Mouse (Mus musculus) midbrain, embryonic 12.5 days (tissue): Measurements from ENCODE around the gene Fnd3c2. TPM values are rescaled to one million over a fixed set of nuclear protein-coding genes. Genes with fewer than 3 reads are reported as not detected.
"Not testable (repeated sequence)": the region's sequence is repeated elsewhere in the genome, so short reads cannot be mapped to it uniquely, and the experiment has no call there.

ENCODE experiments used
- ATAC-seq: fragments of 200-750 bp; cut with Nextera tagmentation; 2 replicates; pipeline ENCODE4 v1.8.0; 2017; ENCODE audit warnings: low read depth, moderate TSS enrichment, moderate library complexity; ENCODE audit not compliant: low FRiP score
- H3K27ac ChIP-seq: fragments of 300-500 bp; sonication (generic); replicated peaks from 2 replicates; pipeline ENCODE4 v1.5.1; 2016; ENCODE audit warnings: mild to moderate bottlenecking
- H3K27me3 ChIP-seq: fragments of 300-500 bp; sonication (generic); 2 replicates; pipeline ENCODE4 v1.6.1; 2016; ENCODE audit warnings: mild to moderate bottlenecking
- H3K36me3 ChIP-seq: fragments of 300-500 bp; sonication (generic); 2 replicates; pipeline ENCODE4 v1.6.1; 2016
- H3K4me1 ChIP-seq: fragments of 300-500 bp; sonication (generic); 2 replicates; pipeline ENCODE4 v1.6.1; 2016
- H3K4me2 ChIP-seq: fragments of 300-500 bp; sonication (generic); replicated peaks from 2 replicates; pipeline ENCODE4 v1.6.1; 2016; ENCODE audit warnings: mild to moderate bottlenecking, moderate library complexity
- H3K4me3 ChIP-seq: fragments of 300-500 bp; sonication (generic); 2 replicates; pipeline ENCODE4 v1.5.1; 2016; ENCODE audit warnings: mild to moderate bottlenecking
- H3K9ac ChIP-seq: fragments of 300-500 bp; sonication (generic); replicated peaks from 2 replicates; pipeline ENCODE4 v1.6.1; 2016; ENCODE audit warnings: mild to moderate bottlenecking, moderate library complexity
- H3K9me3 ChIP-seq: fragments of 300-500 bp; sonication (generic); 2 replicates; pipeline ENCODE4 v1.6.1; 2016; ENCODE audit warnings: mild to moderate bottlenecking
- WGBS: fragments of 180-500 bp; shearing (Covaris S2); methylation state at CpG from one replicate; pipeline ENCODE4 v1.1.7; 2016; 5-methylcytosine and 5-hydroxymethylcytosine counted together
- polyA plus RNA-seq: library from polyadenylated mRNA; unstranded; fragments of >200 nt; fragmentation: Nextera tagmentation; extraction: Ambion mirVana; gene quantifications from 2 replicates; pipeline ENCODE4 v1.2.1, GENCODE M21; 2016

The Fnd3c2 gene
- not detected in 2 replicates for polyA plus RNA-seq

DNA sequence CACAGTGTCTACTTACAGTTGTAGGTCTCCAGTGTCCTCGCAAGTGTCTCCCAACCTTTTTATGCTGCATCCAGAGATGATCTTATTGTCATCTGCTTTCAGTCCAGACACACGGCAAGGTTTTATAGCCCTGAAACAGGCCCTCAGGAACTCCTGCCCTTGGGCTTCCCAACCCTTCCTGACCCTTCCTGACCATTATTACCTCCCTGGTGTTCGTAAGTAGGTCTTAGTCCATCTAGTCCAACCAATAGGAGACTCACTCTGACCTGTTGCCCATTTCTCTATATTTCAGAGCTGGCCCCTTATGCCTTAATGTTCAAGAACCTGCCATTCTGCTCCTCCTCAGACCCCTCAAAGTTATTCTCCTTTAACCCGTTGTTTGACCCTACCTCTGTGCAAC, at the start of gene Fnd3c2:
Gene Fnd3c2, minus strand, starts transcription at position 101 of the 400 bp plus-strand sequence.
- Histone ChIP-seq H3K4me3 (no peak within 1 kb of the TSS), H3K4me2 (no peak within 1 kb of the TSS), H3K9ac (no peak within 1 kb of the TSS), H3K27me3 (no peaks in the 10 kb centered on the region), H3K36me3 (no peaks in the 10 kb centered on the region), H3K27ac (no peak within 1 kb of the TSS), H3K9me3 (no peaks in the 10 kb centered on the region), H3K4me1 (no peaks in the 10 kb centered on the region)
- WGBS, result 87% methylated on average over 4 of the region's 4 CpGs
- ATAC-seq, result no peak

DNA sequence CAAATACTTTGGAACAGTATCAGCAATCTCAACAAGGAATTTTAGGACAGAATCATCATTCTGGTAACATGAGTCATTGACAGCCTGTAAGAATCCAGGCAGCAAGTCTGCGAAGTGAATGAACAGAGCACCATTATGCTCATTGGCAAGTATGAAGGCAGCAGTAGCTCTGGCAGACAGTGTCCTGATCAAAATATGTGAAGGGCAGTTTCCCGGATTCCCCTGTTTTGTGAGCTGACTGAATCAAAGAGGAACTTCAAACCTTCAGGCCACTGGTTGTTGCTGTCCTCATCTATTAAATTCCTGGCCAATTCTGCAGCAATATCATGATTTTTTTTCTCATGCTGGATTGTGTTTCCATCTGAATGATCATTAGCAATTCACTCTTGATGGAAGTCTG, 29.3 kb upstream of the Fnd3c2 start:
- H3K4me3 ChIP-seq, result no peak overlapping the region
- H3K27me3 ChIP-seq, result no peaks in the 10 kb centered on the region
- H3K9me3 ChIP-seq, result no peaks in the 10 kb centered on the region
- no peak overlapping the region for H3K27ac ChIP-seq
- H3K4me2 ChIP-seq, result no peak overlapping the region
- no peaks in the 10 kb centered on the region for H3K36me3 ChIP-seq
- H3K9ac ChIP-seq, result no peak overlapping the region
- no peaks in the 10 kb centered on the region for H3K4me1 ChIP-seq
- no peak for ATAC-seq
- 93% methylated on average over 2 of the region's 2 CpGs for WGBS

DNA sequence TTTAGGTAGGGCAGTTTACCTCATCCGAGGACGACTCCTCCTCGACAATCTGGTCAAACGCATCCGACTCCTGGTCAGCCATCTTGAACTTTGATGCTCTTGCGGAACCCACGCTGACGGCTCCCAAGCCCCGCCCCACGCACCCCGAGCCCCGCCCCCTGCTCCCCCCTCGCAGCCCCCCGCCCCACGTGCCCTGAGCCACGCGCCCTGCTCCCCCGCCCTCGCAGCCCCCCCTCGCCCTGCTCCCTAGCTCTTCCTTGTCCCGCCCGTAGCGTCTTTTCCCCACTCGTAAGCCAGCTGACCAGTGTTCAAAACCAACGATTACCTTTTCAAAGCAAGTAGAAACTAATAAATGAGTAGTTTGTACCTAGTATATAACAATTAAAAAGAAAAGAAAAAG, 34.1 kb downstream of the Fnd3c2 start, which contains the start of gene Taf9b:
Gene Taf9b, minus strand, starts transcription at position 101 of the 400 bp plus-strand sequence.
- H3K27ac ChIP-seq, result peak within 1 kb of the TSS; percentile 82; the same call in 1 of the 2 replicates
- H3K36me3 ChIP-seq, result no peaks in the 10 kb centered on the region
- H3K9ac ChIP-seq, result peak within 1 kb of the TSS; percentile 67; the same call in 1 of the 2 replicates
- no peaks in the 10 kb centered on the region for H3K9me3 ChIP-seq
- WGBS, result 87% methylated on average over 23 of the region's 25 CpGs
- no peaks in the 10 kb centered on the region for H3K4me1 ChIP-seq
- peak within 1 kb of the TSS; percentile 50 for H3K4me2 ChIP-seq
- no peak for ATAC-seq
- H3K27me3 ChIP-seq, result no peaks in the 10 kb centered on the region
- H3K4me3 ChIP-seq, result peak within 1 kb of the TSS; percentile 53

DNA sequence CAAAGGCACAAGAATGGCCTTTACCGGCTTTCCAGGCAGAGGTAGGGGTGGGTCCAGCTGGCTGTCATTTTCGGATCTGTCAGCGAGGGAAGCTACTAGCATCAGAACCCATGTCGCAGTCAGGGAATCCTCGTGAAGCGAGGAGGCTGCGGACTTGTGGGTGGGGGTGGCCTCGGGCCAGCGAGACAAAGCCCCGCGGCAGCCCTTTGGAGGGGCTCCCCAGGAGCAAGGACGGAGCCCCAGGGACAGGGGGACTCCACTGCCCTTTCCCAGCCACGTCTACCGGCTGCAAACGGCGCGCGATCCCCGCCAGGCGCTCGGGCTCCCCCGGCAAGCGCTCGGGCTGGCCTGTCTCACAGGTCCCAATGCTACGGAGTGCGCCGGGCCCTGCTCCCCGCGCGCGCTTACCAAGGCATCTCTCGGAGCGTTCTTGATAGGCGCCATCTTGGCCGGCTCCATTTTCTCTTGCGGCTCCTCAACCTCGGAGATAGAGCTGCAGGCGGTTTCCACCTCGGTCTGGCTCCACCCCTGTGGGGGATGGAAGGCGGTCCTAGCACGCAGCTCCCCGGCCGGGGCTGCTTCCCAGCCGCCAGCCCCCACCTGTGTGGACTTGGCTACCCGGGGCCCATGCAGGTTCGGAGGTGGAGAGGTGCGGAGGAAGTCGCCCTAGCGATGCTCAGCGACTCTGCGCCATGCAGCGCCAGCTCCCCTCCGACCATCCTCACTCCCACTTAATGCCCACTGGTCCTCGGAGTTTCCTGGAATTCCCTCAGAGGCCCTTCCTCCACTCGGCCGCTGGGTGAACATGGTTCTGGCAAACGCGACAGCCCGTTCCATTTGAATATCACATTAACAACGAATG, 35.8 kb downstream of the Fnd3c2 start:
- H3K4me3 ChIP-seq, result peak overlapping the region; percentile 53
- peak; percentile 95 for ATAC-seq
- no peaks in the 10 kb centered on the region for H3K4me1 ChIP-seq
- no peaks in the 10 kb centered on the region for H3K36me3 ChIP-seq
- peak overlapping the region; percentile 67 for H3K9ac ChIP-seq
- no peaks in the 10 kb centered on the region for H3K27me3 ChIP-seq
- H3K27ac ChIP-seq, result peak overlapping the region; percentile 82
- 23% methylated on average over 60 of the region's 60 CpGs for WGBS
- H3K4me2 ChIP-seq, result peak overlapping the region; percentile 50
- no peaks in the 10 kb centered on the region for H3K9me3 ChIP-seq

DNA sequence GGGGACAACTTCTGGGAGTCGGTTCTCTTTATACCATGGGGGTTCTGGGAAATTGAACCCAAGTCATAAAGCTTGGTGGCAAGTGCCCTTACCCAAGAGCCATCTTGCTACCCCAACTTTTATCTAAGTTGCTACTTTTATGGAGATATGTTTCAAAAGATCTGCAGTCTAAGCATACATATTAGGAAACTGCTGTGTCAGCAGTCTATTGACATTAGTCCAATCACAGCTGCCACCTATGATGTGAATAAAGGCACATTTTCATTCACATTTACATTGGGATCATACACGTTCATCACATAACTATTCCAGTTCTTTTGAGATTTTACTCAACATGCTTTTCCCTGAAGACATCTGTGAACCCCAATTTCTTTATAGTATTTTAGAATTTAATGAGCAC, 46.1 kb downstream of the Fnd3c2 start:
- H3K4me2 ChIP-seq, result no peak overlapping the region
- H3K27ac ChIP-seq, result no peak overlapping the region
- no peaks in the 10 kb centered on the region for H3K4me1 ChIP-seq
- no peak overlapping the region for H3K4me3 ChIP-seq
- H3K9ac ChIP-seq, result no peak overlapping the region
- no peaks in the 10 kb centered on the region for H3K27me3 ChIP-seq
- no peaks in the 10 kb centered on the region for H3K9me3 ChIP-seq
- WGBS, result 89% methylated on average over 2 of the region's 2 CpGs
- ATAC-seq, result no peak
- peaks cover 2% of the 10 kb centered on the region; the same call in 1 of the 2 replicates for H3K36me3 ChIP-seq

DNA sequence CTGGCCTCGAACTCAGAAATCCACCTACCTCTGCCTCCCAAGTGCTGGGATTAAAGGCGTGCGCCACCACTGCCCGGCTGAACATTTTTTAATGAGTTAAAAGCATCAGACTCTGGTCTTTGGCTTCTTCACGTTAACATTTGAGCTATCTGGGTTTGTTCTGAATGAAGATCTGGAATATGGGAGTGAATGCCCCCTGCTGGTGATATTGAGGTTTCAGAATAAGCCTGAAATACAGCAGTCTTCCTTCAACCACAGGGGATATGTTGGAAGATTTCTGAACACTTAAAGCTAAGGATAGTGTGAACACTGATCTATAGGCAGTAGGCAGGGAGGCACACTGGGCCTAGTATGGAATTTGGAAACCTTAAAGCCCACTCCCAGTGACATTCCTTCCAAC, 56.3 kb downstream of the Fnd3c2 start:
- H3K4me2 ChIP-seq, result no peak overlapping the region
- peaks cover 36% of the 10 kb centered on the region for H3K36me3 ChIP-seq
- H3K9ac ChIP-seq, result no peak overlapping the region
- no peak for ATAC-seq
- no peaks in the 10 kb centered on the region for H3K9me3 ChIP-seq
- no peaks in the 10 kb centered on the region for H3K4me1 ChIP-seq
- H3K27me3 ChIP-seq, result no peaks in the 10 kb centered on the region
- 89% methylated on average over 5 of the region's 5 CpGs for WGBS
- H3K27ac ChIP-seq, result no peak overlapping the region
- H3K4me3 ChIP-seq, result no peak overlapping the region

DNA sequence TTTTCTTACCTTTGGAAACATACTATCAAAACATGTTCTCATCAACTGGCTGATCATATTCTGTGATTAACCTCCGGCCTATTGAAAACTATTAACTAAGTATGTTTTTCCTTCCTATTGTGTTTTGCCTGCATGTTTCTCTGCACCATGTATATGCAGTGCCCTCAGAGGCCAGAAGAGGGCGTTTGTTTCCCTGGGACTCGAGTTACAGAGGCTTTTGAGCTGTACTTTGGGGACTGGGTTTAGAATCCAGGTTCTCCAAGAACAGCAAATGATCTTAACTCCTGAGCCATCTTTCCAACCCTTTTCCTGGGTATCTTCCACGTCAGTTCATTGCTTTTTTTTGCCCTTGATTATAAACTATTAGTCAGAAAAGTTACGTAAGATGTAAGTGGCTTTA, 57.9 kb downstream of the Fnd3c2 start:
- Histone ChIP-seq H3K4me2 (no peak overlapping the region), H3K9ac (no peak overlapping the region), H3K36me3 (peaks cover 38% of the 10 kb centered on the region), H3K4me1 (no peaks in the 10 kb centered on the region), H3K4me3 (no peak overlapping the region), H3K27ac (no peak overlapping the region), H3K27me3 (no peaks in the 10 kb centered on the region), H3K9me3 (no peaks in the 10 kb centered on the region)
- ATAC-seq, result no peak
- WGBS, result 69% methylated on average over 5 of the region's 5 CpGs

DNA sequence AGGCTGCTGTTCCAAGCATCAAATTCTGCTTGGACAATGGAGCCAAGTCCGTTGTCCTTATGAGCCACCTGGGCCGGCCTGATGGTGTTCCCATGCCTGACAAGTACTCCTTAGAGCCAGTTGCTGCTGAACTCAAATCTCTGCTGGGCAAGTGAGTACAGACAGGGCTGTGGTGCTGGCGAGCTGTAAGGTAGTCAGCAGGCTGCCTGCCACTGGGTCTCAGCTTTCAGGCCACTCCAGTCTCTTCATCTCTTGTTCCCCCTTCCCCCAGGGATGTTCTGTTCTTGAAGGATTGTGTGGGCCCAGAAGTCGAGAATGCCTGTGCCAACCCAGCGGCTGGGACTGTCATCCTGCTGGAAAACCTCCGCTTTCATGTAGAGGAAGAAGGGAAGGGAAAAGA, 60.8 kb downstream of the Fnd3c2 start:
- not testable (repeated sequence) for H3K27me3 ChIP-seq, H3K4me1 ChIP-seq, H3K27ac ChIP-seq, ATAC-seq, H3K9ac ChIP-seq, H3K4me2 ChIP-seq, H3K4me3 ChIP-seq, H3K9me3 ChIP-seq
- WGBS, result 90% methylated on average over 6 of the region's 6 CpGs
- H3K36me3 ChIP-seq, result peaks cover 21% of the 10 kb centered on the region

DNA sequence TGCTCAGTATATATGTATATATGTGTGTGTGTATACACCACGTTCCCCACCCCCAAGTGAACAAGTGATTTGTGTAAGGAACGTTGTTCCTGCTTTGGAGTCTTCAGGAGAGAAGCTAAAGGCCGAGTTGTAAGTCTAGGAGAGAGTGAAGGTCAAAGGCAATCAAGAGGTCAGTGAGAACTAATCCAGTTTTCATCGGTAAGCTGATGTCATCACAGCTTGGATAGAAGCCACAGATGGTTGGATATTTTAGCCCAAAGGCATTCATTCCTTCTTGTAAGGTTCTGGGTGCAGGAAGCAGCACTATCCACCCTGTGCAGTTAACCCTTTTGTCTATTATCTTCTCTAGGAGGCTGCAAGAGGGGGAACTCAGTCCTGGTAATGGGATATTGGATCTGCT, 65.1 kb downstream of the Fnd3c2 start:
- Histone ChIP-seq H3K4me1 (peaks cover 25% of the 10 kb centered on the region), H3K27me3 (no peaks in the 10 kb centered on the region), H3K27ac (no peak overlapping the region), H3K4me3 (no peak overlapping the region), H3K9ac (no peak overlapping the region), H3K4me2 (peak overlapping the region; percentile 63), H3K36me3 (peaks cover 8% of the 10 kb centered on the region; the same call in 1 of the 2 replicates), H3K9me3 (no peaks in the 10 kb centered on the region)
- no peak for ATAC-seq
- 58% methylated on average over 4 of the region's 4 CpGs for WGBS

DNA sequence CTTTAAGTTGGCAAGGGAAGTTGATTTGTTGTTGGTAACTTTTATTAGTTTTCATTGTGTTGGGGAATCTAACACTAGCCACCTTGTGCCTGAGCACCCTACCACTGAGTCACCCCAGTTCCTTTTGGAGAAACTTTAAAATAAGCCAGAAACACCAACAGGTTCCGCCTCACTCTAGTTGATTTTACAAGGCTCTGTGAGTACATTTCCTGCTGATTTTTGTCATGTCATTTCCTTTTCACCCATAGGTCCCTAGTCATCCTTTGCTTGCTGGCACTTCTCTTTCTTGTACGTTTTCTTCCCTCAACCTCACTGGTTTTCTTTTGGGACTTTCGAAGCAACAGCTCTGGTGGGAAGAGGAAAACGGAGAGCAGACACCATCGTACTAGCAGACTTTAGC, 65.8 kb downstream of the Fnd3c2 start:
- Histone ChIP-seq H3K9me3 (no peaks in the 10 kb centered on the region), H3K27me3 (no peaks in the 10 kb centered on the region), H3K4me1 (peaks cover 25% of the 10 kb centered on the region), H3K36me3 (peaks cover 8% of the 10 kb centered on the region; the same call in 1 of the 2 replicates), H3K9ac (peak overlapping the region; percentile 57; the same call in 1 of the 2 replicates), H3K27ac (no peak overlapping the region), H3K4me3 (peak overlapping the region; percentile 54), H3K4me2 (peak overlapping the region; percentile 63)
- ATAC-seq, result no peak
- 70% methylated on average over 5 of the region's 5 CpGs for WGBS

DNA sequence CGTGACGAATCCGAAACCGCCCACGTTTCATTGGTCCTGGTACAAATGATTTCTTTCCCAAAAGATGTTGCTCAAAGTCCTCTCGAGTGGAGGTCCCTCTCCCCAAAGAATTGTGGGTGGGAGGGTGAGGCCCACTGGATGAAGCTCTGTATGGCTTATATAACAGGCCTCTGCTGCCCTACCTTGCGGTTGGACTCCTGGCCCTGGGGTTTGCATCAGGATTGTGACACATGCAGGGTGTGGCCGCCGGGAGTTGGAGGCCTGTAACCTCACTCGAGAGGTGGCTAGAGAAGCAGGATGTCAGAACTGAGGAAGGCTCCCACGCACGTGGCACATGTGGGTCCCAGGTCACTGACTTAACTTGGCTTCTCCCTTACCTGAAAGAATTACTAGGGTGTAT, 67.4 kb downstream of the Fnd3c2 start:
- no peaks in the 10 kb centered on the region for H3K9me3 ChIP-seq
- peak overlapping the region; percentile 57 for H3K9ac ChIP-seq
- H3K4me2 ChIP-seq, result peak overlapping the region; percentile 63
- WGBS, result 31% methylated on average over 12 of the region's 12 CpGs
- ATAC-seq, result no peak
- peaks cover 25% of the 10 kb centered on the region for H3K4me1 ChIP-seq
- peak overlapping the region; percentile 54 for H3K4me3 ChIP-seq
- H3K27ac ChIP-seq, result peak overlapping the region; percentile 61
- no peaks in the 10 kb centered on the region for H3K27me3 ChIP-seq
- no peaks in the 10 kb centered on the region for H3K36me3 ChIP-seq
